Mouse (Mus musculus): Measurements from ENCODE around the gene Pdcd4.

Gene Pdcd4

GRCm38 (mm10) chr19:53892061-53892460 lies at the start of gene Pdcd4:
Gene Pdcd4 (plus strand): TSS chr19:53892231.
- in situ Hi-C loops (cut with MboI, MseI): loop anchor here (10.0 kb wide), 1 partner anchor 467 kb away; no protein-coding TSS in a partner anchor

GRCm38 (mm10) chr19:53843972-53844371 lies 48.1 kb upstream of the Pdcd4 start:
- in situ Hi-C loops (cut with MboI, MseI): no loop called here

GRCm38 (mm10) chr19:53848272-53848995 lies 43.6 kb upstream of the Pdcd4 start:
- in situ Hi-C loops (cut with MboI, MseI): no loop called here

DNA sequence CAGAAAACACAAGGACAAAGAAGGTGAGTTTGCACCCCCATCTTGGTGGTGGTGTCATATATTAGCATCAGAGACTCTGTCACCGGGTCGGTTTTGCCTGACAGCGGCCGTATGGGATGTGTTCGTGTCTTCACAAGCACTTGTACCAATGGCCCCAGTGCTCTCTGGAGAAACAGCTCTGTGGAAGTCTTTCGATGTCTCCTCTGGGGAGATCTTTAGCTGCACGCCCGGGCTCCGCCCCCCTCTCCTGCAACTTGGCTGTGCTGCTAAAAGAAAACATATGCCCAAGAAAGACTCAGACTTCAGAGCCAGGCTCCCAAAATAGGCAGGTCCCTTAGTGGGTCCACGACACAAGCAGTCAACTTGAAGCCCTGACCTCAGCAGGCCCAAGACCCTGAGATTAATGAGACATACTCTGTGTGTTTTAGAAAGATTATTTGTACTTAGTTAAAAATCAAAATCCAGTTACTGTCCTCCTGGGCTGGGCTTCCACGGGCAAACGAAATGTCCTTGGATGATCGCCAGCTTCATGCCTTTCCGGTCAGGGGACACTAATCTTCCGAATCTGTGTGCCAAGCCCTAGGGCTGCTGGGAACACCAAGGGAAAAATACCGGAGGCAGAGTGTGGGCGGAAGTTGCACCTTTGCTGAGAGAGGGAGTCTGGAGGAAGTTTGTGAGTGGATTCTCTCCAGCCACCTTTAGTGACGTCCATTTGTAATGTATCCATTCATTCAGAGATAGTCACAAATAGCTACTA lies 41.7 kb upstream of the Pdcd4 start:
- in situ Hi-C loops (cut with MboI, MseI): no loop called here

DNA sequence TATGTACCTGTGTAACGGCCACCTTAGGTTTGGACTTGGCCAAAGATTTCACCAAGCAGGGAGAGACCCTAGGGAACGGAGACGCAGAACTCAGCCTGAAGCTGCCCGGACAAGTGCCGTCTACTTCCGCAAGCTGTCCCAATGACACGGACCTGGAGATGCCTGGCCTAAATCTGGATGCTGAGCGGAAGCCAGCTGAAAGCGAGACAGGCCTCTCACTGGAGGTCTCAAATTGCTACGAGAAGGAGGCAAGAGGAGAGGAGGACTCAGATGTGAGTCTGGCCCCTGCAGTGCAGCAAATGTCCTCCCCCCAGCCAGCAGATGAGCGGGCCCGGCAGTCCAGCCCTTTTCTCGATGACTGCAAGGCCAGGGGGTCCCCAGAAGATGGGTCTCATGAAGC lies 40.7 kb upstream of the Pdcd4 start:
- in situ Hi-C loops (cut with MboI, MseI): no loop called here

GRCm38 (mm10) chr19:53851826-53852698 lies 40.0 kb upstream of the Pdcd4 start:
- in situ Hi-C loops (cut with MboI, MseI): no loop called here

- in situ Hi-C loops (cut with MboI, MseI): no loop called here
Observed at GRCm38 (mm10) chr19:53852699-53853451, 39.2 kb upstream of the Pdcd4 start.

- in situ Hi-C loops (cut with MboI, MseI): no loop called here
Observed at GRCm38 (mm10) chr19:53854978-53855377, 37.1 kb upstream of the Pdcd4 start.

- in situ Hi-C loops (cut with MboI, MseI): no loop called here
Observed at GRCm38 (mm10) chr19:53855781-53856180, 36.2 kb upstream of the Pdcd4 start.

DNA sequence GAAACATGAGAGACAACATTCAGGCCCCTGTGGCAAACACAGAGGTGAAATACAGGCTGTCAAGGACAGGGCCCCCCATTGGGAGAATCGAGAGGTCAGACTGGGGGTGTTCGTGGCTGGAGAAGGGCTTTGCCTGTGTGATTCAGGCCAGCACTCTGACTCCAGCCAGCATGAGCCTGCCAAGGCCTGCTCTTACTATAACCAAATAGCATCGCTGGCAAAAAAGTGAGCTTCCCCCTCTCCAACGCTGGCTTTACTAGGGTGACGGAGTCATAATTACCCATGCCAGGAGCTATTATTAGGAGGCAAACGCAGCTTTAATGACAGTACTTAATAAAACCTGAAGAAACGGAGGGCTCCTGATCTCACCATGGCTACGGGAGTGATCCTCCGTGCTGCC lies 35.2 kb upstream of the Pdcd4 start:
- in situ Hi-C loops (cut with MboI, MseI): no loop called here

DNA sequence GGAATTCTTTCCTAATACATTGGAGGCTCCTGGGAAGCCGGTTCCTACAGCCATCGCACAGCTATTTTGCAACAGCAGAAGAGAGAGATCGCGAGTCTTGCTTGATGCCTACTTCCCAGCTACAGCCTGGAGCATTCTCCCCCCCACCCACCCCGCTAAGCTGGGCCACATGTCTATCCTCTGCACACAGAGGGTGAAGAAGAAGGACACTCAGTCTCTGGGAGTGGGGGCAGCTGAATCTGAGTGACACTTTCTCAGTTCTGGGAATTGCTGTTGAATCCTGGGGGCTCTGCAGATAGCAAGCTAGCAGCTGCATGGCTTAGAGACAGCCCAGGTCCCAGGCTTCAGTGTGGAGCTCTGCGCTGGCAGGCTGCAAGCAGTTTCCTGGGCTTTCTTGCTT lies 34.1 kb upstream of the Pdcd4 start:
- in situ Hi-C loops (cut with MboI, MseI): no loop called here

- in situ Hi-C loops (cut with MboI, MseI): no loop called here
Observed at GRCm38 (mm10) chr19:53859149-53859548, 32.9 kb upstream of the Pdcd4 start.

DNA sequence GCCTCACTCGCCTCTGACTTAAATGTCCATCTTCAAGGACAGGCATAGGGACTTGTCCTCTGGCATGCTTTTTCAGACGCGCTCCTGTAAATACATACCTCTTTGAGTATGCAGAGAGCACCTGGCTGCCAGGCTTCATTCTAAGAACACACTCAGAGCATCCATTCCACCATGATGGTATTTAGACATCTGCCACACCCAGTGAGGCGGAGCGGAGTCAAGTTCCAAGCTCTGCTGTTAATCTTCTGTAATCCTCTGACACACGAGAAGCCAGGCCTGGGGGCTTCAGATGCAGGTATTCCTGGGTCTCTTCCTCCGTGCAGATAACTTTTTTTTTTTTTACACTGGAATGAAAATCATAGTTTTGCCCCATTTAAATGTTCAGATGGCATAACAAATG lies 32.4 kb upstream of the Pdcd4 start:
- in situ Hi-C loops (cut with MboI, MseI): no loop called here

- in situ Hi-C loops (cut with MboI, MseI): no loop called here
Observed at GRCm38 (mm10) chr19:53861346-53861745, 30.7 kb upstream of the Pdcd4 start.

DNA sequence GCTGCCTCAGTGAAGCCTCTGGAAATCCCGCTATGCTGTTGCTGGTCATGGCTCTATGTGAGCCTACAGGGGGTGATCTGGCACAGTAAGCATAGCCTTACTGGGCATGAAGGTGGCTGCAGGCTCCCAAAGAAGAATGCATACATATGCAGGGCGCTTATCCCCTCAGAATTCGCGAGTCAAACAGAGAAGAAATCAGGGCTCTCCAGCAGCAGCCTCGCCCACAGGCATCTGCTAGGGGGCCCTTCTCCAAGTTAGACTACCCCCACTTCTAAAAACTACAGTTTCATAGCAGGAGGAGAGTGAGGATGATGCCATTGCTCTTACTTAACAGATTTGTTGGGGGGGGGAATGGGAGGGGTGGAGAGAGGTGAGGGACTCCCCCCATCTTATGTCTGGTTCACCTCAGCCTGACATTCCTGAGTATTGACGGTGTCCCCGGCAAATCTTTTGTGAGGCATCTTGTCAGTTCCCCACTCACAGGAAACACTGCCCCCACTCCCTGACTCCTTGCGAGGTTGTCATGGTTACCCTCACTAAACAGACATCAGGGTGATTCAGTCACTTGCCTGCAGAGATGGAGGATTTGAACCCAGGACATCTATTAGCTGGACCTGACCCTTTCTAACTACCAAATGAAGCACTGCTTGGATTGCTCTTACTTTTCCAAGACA lies 29.3 kb upstream of the Pdcd4 start:
- in situ Hi-C loops (cut with MboI, MseI): no loop called here

DNA sequence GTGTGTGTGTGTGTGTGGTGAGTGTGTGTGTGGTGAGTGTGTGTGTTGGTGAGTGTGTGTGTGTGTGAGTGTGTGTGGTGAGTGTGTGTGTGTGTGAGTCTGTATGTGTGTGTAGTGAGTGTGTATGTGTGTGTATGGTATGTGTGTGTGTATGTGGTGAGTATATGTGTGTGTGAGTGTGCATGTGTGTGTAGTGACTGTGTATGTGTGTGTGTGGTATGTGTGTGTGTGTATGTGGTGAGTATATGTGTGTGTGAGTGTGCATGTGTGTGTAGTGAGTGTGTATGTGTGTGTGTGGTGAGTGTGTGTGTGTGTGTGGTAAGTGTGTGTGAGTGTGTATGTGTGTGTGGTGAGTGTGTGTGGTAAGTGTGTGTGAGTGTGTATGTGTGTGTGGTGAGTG lies 24.8 kb upstream of the Pdcd4 start:
- in situ Hi-C loops (cut with MboI, MseI): no loop called here

DNA sequence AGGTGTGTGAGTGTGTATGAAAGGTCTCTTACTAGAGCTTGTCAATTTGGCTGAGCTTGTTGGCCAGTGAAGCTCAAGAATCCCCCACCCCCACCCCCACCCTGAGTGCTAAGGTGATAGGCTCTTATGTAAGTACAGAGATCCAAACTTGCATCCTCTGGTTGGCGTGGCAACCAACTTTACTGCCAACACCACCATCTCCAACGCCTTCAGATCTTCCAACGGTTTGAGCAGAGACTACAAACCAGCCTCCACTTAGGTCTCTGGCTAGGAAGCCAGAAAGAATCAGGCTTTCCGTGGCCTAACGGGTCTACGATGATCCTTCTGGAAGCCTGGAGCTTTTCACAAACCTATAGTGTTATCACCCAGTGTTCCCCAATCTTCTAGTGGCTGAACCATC lies 23.9 kb upstream of the Pdcd4 start:
- in situ Hi-C loops (cut with MboI, MseI): no loop called here

DNA sequence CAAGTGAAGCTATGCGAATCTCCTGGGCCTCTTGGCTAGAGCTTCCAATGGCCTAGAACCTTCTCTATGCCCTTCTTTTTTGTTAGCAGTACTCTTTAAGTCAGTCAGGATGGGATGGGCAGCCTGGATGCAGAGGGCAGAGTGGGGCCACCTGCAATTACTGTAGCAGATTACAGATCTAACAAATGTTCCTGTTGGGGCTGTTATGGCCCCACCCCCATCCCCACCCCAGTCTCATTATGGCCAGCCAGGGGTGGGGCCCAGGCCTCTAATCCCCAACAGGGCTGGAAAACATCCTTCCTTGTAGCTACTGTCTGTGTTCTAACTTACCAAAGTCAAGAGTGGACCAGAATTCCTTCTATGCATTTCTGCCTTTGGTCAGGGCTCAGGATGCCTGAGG lies 23.2 kb upstream of the Pdcd4 start:
- in situ Hi-C loops (cut with MboI, MseI): no loop called here

- in situ Hi-C loops (cut with MboI, MseI): no loop called here
Observed at GRCm38 (mm10) chr19:53869427-53870385, 22.3 kb upstream of the Pdcd4 start.

DNA sequence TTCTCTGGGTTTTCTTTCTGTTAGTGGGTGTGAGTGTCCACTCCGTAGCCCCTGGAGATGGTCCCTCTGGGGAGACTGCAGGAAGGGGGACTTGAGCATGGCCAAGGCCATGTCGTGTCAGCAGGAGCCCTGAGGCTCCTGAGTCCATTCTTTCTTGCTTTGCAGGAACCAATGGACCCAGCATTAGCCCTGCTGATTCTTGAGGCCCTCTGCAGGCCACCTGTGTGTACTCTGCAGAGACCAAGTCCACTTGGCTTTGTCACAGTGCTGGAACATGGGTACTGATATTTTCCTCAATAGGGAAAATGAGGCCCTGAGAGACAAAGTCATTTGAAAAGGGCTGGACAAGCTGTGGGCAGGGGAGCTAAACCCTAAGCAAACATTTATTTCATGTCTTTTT lies 21.5 kb upstream of the Pdcd4 start:
- in situ Hi-C loops (cut with MboI, MseI): no loop called here
